In the genomic region with DNA sequence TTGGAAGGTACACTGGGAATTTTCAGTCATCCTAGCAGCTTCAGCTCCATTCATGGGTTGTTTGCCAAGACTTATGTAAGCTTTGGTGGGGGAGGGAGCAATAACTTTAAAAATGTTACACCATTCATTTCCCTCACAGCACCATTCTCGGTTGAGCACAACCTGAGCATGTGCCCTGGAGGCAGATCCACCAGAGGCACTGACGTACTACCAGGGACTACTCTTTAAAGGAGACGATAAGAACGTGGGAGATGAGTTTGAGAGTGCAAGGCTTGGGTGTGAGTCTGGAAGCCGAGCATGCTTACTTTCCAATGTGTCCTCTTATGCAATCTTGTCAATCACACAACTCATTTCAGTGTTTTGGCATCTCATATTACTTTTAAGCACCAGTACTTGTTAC, we compare ENCODE assay signal across 31 mouse cellular contexts. TPM values are rescaled to one million over a fixed set of nuclear protein-coding genes. Genes with fewer than 3 reads are reported as not detected.
"Had no signal": no experiment of that assay in that cellular context is flagged by ENCODE, and none has a peak within 500 bp of the region (broad histone marks: within the 10 kb centered on the region; RNA-seq: fewer than 3 reads in every experiment).

No protein-coding gene starts in this region.

- H3K4me1 ChIP-seq: limb, embryonic 12.5 days; limb, embryonic 15.5 days; liver, embryonic 12.5 days; liver, embryonic 15.5 days had no signal

- H3K4me2 ChIP-seq: limb, embryonic 12.5 days; limb, embryonic 15.5 days; liver, embryonic 12.5 days; liver, embryonic 15.5 days; midbrain, embryonic 11.5 days had no signal

- H3K27me3 ChIP-seq: limb, embryonic 12.5 days; limb, embryonic 15.5 days; liver, embryonic 12.5 days; liver, embryonic 15.5 days had no signal

- H3K4me3 ChIP-seq: limb, embryonic 12.5 days; limb, embryonic 15.5 days; liver, embryonic 12.5 days; liver, embryonic 15.5 days had no signal

- ATAC-seq: liver, embryonic 12.5 days had no signal

- H3K9ac ChIP-seq: limb, embryonic 12.5 days; limb, embryonic 15.5 days; liver, embryonic 12.5 days; liver, embryonic 15.5 days had no signal

- H3K9me3 ChIP-seq: limb, embryonic 12.5 days; limb, embryonic 15.5 days; liver, embryonic 12.5 days; liver, embryonic 15.5 days had no signal

- DNase-seq: kidney, adult 9 months; kidney, postnatal 14 days; kidney, postnatal 4 days; left cerebral cortex, postnatal 4 days; lung, adult 2 months; lung, postnatal 14 days; lung, postnatal 4 days; midbrain, embryonic 14.5 days; thymus, adult 18-20 months; thymus, postnatal 36 days had no signal

- H3K27ac ChIP-seq: limb, embryonic 12.5 days; limb, embryonic 15.5 days; liver, embryonic 12.5 days; liver, embryonic 15.5 days had no signal

- H3K36me3 ChIP-seq: limb, embryonic 12.5 days; limb, embryonic 15.5 days; liver, embryonic 12.5 days; liver, embryonic 15.5 days had no signal

RNA-seq across cellular contexts. Expression of gene Olfr1370, which starts 49.9 kb away (rescaled TPM):
- total RNA-seq: layer of hippocampus, adult 18-20 months; layer of hippocampus, postnatal 14 days; left cerebral cortex, adult 8-10 months; left cerebral cortex, postnatal 14 days; left cerebral cortex, postnatal 4 days; megakaryocyte progenitor cell, adult 5-6 weeks; megakaryocyte-erythroid progenitor cell, adult 5-6 weeks; midbrain, postnatal 0 days had no signal
- polyA plus RNA-seq: kidney, embryonic 16.5 days; limb, embryonic 12.5 days; limb, embryonic 15.5 days; liver, embryonic 12.5 days; liver, embryonic 15.5 days; lung, adult 2 months; lung, embryonic 16.5 days; midbrain, embryonic 11.5 days; midbrain, embryonic 14.5 days; midbrain, postnatal 0 days; neural tube, embryonic 11.5 days; neural tube, embryonic 14.5 days; small intestine, adult 2 months; spleen, adult 2 months; stomach, embryonic 16.5 days; testis, adult 2 months; urinary bladder, adult 2 months had no signal
